In the genomic region with DNA sequence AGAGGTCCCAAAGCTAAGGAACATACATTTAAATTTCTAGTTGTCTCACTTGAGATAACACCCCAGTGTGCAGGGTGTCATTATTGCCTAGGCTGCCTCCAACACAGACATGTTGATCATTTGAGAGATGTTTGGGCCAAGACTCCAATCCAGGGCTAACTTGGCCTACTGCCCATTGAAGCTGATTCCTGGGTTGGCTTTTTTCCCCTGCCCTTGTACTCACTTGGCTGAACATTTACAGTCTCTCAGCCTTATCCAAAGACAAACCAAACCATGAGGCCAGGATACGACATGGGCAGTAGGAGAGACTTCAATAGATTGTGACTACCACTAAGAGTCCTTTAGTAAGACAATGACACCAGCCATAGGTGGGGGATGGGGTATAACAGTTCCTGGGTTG, we compare ENCODE assay signal across 11 mouse cellular contexts. TPM values are rescaled to one million over a fixed set of nuclear protein-coding genes. Genes with fewer than 3 reads are reported as not detected.
DNase-seq lines count a peak whose midpoint lies in the region; ATAC-seq and TF ChIP-seq lines count a peak whose summit lies in the region.
"Had no signal": no experiment of that assay in that cellular context is flagged by ENCODE, and none has a peak within 500 bp of the region (broad histone marks: within the 10 kb centered on the region; RNA-seq: fewer than 3 reads in every experiment).

No protein-coding gene starts in this region.

- H3K36me3 ChIP-seq in lung, embryonic 14.5 days (ENCODE audit: insufficient read depth) = no peaks in the 10 kb centered on the region
- H3K36me3 ChIP-seq: embryonic facial prominence, embryonic 10.5 days; forebrain, embryonic 15.5 days had no signal

- H3K4me3 ChIP-seq in lung, embryonic 14.5 days (ENCODE audit: low read depth, low read length) = no peak overlapping the region
- H3K4me3 ChIP-seq: embryonic facial prominence, embryonic 10.5 days; forebrain, embryonic 15.5 days; megakaryocyte, embryonic 14.5 days had no signal

- no peak overlapping the region for H3K9ac ChIP-seq in lung, embryonic 14.5 days
- H3K9ac ChIP-seq: forebrain, embryonic 15.5 days had no signal

- H3K27ac ChIP-seq in lung, embryonic 14.5 days (ENCODE audit: low read depth) = no peak overlapping the region
- H3K27ac ChIP-seq: embryonic facial prominence, embryonic 10.5 days; forebrain, embryonic 15.5 days had no signal

- no peaks in the 10 kb centered on the region for H3K9me3 ChIP-seq in lung, embryonic 14.5 days (ENCODE audit: low read depth, low read length)
- H3K9me3 ChIP-seq: embryonic facial prominence, embryonic 10.5 days; forebrain, embryonic 15.5 days; megakaryocyte, embryonic 14.5 days had no signal

- no peaks in the 10 kb centered on the region for H3K4me1 ChIP-seq in lung, embryonic 14.5 days (ENCODE audit: insufficient read depth)
- H3K4me1 ChIP-seq: forebrain, embryonic 15.5 days had no signal

- no peak for TF ChIP-seq CTCF in lung, embryonic 14.5 days (IDR thresholded peaks at IDR 0.05; ENCODE audit: low read depth)

- H3K4me2 ChIP-seq in lung, embryonic 14.5 days = no peak overlapping the region
- H3K4me2 ChIP-seq: forebrain, embryonic 15.5 days had no signal

- 25% methylated on average over 1 of the region's 1 CpGs for WGBS in lung, embryonic 14.5 days

- peak; percentile 31 to 80 for DNase-seq in adrenal gland, adult (ENCODE audit: inconsistent age in 2 of 2, low spot score in 1 of 2)
- DNase-seq in adrenal gland, adult 8-10 months = no peak
- peak; percentile 64 for DNase-seq in lung, embryonic 14.5 days
- DNase-seq in lung, postnatal 25 days (ENCODE audit: low spot score) = no peak
- peak; percentile 52 to 65 for DNase-seq in cerebellum, postnatal 36 days
- peak; percentile 84 for DNase-seq in kidney, postnatal 14 days
- DNase-seq in MN1 (ENCODE audit: low spot score) = no peak
- DNase-seq in frontal cortex, postnatal 10 days (ENCODE audit: low spot score in 2 of 2) = no peak

- ATAC-seq in lung, embryonic 14.5 days (ENCODE audit: insufficient read depth) = no peak
- ATAC-seq: forebrain, embryonic 15.5 days had no signal

- H3K27me3 ChIP-seq in lung, embryonic 14.5 days (ENCODE audit: insufficient read depth, low read length) = no peaks in the 10 kb centered on the region
- H3K27me3 ChIP-seq: forebrain, embryonic 15.5 days had no signal

RNA-seq across cellular contexts. Expression of a gene that starts 18.0 kb away (rescaled TPM):
- 10 to 100 TPM; 10.8 to 23.4 (median 16.2) TPM for total RNA-seq in adrenal gland, adult 8-10 months (2022)
- polyA plus RNA-seq in lung, embryonic 14.5 days (2014; fragmentation: Nextera tagmentation; extraction: Ambion mirVana) = 9.0 and 9.7 TPM in 2 replicates

Comparison
In these comparisons a context has a peak if more than half of its experiments do, and no peak if none do; other contexts are left out.
1. DNase-seq: peak in adrenal gland, adult (2 of 2), lung, embryonic 14.5 days (single experiment), cerebellum, postnatal 36 days (2 of 2) and kidney, postnatal 14 days (single experiment); none in adrenal gland, adult 8-10 months (single experiment), lung, postnatal 25 days (single experiment), MN1 (single experiment) and frontal cortex, postnatal 10 days (0 of 2).